Comparison of ENCODE assay signal across 16 mouse cellular contexts in genomic region chr6:101214734-101215435, GRCm38 (mm10).
A peak's percentile ranks its signal among the peaks of the same experiment; 100 is the strongest.
DNase-seq lines count a peak whose midpoint lies in the region; ATAC-seq and TF ChIP-seq lines count a peak whose summit lies in the region.
"Had no signal": no experiment of that assay in that cellular context is flagged by ENCODE, and none has a peak within 500 bp of the region (broad histone marks: within the 10 kb centered on the region; RNA-seq: fewer than 3 reads in every experiment).

No protein-coding gene starts in this region.

- ATAC-seq in forebrain, embryonic 15.5 days (replicated peaks), result no peak
- no peak for ATAC-seq in forebrain, embryonic 12.5 days (ENCODE audit: low FRiP score)
- ATAC-seq in liver, postnatal 0 days, result peak; percentile 26
- ATAC-seq in forebrain, embryonic 16.5 days, result peak; percentile 21; the same call in 1 of the 2 replicates
- ATAC-seq: activated CD4-positive, CD25-positive, alpha-beta regulatory T cell, adult 4 months had no signal

- peaks cover 52% of the 10 kb centered on the region for H3K4me1 ChIP-seq in forebrain, embryonic 15.5 days
- H3K4me1 ChIP-seq in forebrain, embryonic 12.5 days, result peaks cover 9% of the 10 kb centered on the region
- peaks cover 17% of the 10 kb centered on the region for H3K4me1 ChIP-seq in liver, postnatal 0 days (ENCODE audit: insufficient read depth)
- H3K4me1 ChIP-seq in forebrain, embryonic 16.5 days (replicated peaks; ENCODE audit: control insufficient read depth, insufficient read depth, low read length), result peaks cover 37% of the 10 kb centered on the region
- peaks cover 3% of the 10 kb centered on the region for H3K4me1 ChIP-seq in small intestine, adult 2 months (ENCODE audit: control insufficient read depth, insufficient read depth, insufficient read length, low read length)

- no peak overlapping the region for H3K4me2 ChIP-seq in forebrain, embryonic 15.5 days (replicated peaks)
- no peak overlapping the region for H3K4me2 ChIP-seq in forebrain, embryonic 12.5 days
- H3K4me2 ChIP-seq in liver, postnatal 0 days (ENCODE audit: low read depth, low read length), result no peak overlapping the region
- H3K4me2 ChIP-seq in forebrain, embryonic 16.5 days (ENCODE audit: low read length), result peak overlapping the region; percentile 35
- H3K4me2 ChIP-seq: hindbrain, embryonic 14.5 days; limb, embryonic 13.5 days; midbrain, embryonic 12.5 days had no signal

- H3K9ac ChIP-seq in forebrain, embryonic 15.5 days (replicated peaks), result no peak overlapping the region
- no peak overlapping the region for H3K9ac ChIP-seq in forebrain, embryonic 12.5 days
- no peak overlapping the region for H3K9ac ChIP-seq in liver, postnatal 0 days (replicated peaks)
- H3K9ac ChIP-seq in forebrain, embryonic 16.5 days (replicated peaks; ENCODE audit: low read depth, low read length), result no peak overlapping the region; the same call in 1 of the 2 replicates
- H3K9ac ChIP-seq: hindbrain, embryonic 14.5 days; limb, embryonic 13.5 days; midbrain, embryonic 12.5 days had no signal

- intact Hi-C loops in gastrocnemius, postnatal 36 days (cut with DNase I), result no loop called here

- WGBS in forebrain, embryonic 15.5 days, result 54% methylated on average over 8 of the region's 8 CpGs
- WGBS in forebrain, embryonic 12.5 days, result 78% methylated on average over 8 of the region's 8 CpGs
- WGBS in liver, postnatal 0 days (ENCODE audit: insufficient replicate concordance), result 66% methylated on average over 8 of the region's 8 CpGs
- WGBS in forebrain, embryonic 16.5 days, result 53% methylated on average over 8 of the region's 8 CpGs
- 23% methylated on average over 8 of the region's 8 CpGs for WGBS in small intestine, adult 2 months

- TF ChIP-seq CTCF in liver, postnatal 0 days (IDR thresholded peaks at IDR 0.05; ENCODE audit: low read depth), result no peak
- TF ChIP-seq CTCF in small intestine, adult 2 months (IDR thresholded peaks at IDR 0.05; ENCODE audit: extremely low read depth, insufficient read length, insufficient replicate concordance, low read depth, low read length), result no peak

- no peaks in the 10 kb centered on the region for H3K27me3 ChIP-seq in forebrain, embryonic 15.5 days
- no peaks in the 10 kb centered on the region; the same call in 1 of the 2 replicates for H3K27me3 ChIP-seq in forebrain, embryonic 12.5 days
- H3K27me3 ChIP-seq in liver, postnatal 0 days (ENCODE audit: insufficient read depth, low read length), result no peaks in the 10 kb centered on the region
- H3K27me3 ChIP-seq in forebrain, embryonic 16.5 days (replicated peaks; ENCODE audit: control insufficient read depth, insufficient read depth, low read length), result no peaks in the 10 kb centered on the region; the same call in 1 of the 2 replicates
- 0 out of 2 replicates have a peak, but pooled peaks cover 2% of the 10 kb centered on the region for H3K27me3 ChIP-seq in small intestine, adult 2 months (ENCODE audit: control insufficient read depth, insufficient read depth, low read length)
- H3K27me3 ChIP-seq: limb, embryonic 13.5 days; midbrain, embryonic 12.5 days had no signal

- peak overlapping the region; percentile 71 for H3K27ac ChIP-seq in forebrain, embryonic 15.5 days (replicated peaks)
- no peak overlapping the region for H3K27ac ChIP-seq in forebrain, embryonic 12.5 days
- H3K27ac ChIP-seq in liver, postnatal 0 days (ENCODE audit: low read depth), result no peak overlapping the region
- H3K27ac ChIP-seq in forebrain, embryonic 16.5 days (ENCODE audit: low read length), result peak overlapping the region; percentile 67
- peak overlapping the region; percentile 7; the same call in 1 of the 2 replicates for H3K27ac ChIP-seq in small intestine, adult 2 months (ENCODE audit: insufficient read depth, low read depth, low read length)
- H3K27ac ChIP-seq: hindbrain, embryonic 14.5 days; limb, embryonic 13.5 days; midbrain, embryonic 12.5 days had no signal

- H3K4me3 ChIP-seq in forebrain, embryonic 15.5 days, result no peak overlapping the region
- H3K4me3 ChIP-seq in forebrain, embryonic 12.5 days (replicated peaks), result no peak overlapping the region
- no peak overlapping the region for H3K4me3 ChIP-seq in liver, postnatal 0 days (ENCODE audit: low read depth, low read length)
- no peak overlapping the region for H3K4me3 ChIP-seq in forebrain, embryonic 16.5 days (replicated peaks; ENCODE audit: low read length)
- H3K4me3 ChIP-seq in small intestine, adult 2 months (ENCODE audit: low read depth, low read length), result no peak overlapping the region
- H3K4me3 ChIP-seq: limb, embryonic 13.5 days; midbrain, embryonic 12.5 days had no signal

- H3K36me3 ChIP-seq in forebrain, embryonic 15.5 days, result no peaks in the 10 kb centered on the region
- no peaks in the 10 kb centered on the region for H3K36me3 ChIP-seq in forebrain, embryonic 12.5 days (replicated peaks)
- H3K36me3 ChIP-seq in liver, postnatal 0 days (replicated peaks; ENCODE audit: insufficient read depth, low read length), result no peaks in the 10 kb centered on the region
- no peaks in the 10 kb centered on the region for H3K36me3 ChIP-seq in forebrain, embryonic 16.5 days (ENCODE audit: control insufficient read depth, insufficient read depth)
- H3K36me3 ChIP-seq in small intestine, adult 2 months (ENCODE audit: control insufficient read depth, insufficient read depth, low read length), result no peaks in the 10 kb centered on the region
- H3K36me3 ChIP-seq: limb, embryonic 13.5 days; midbrain, embryonic 12.5 days had no signal

- H3K9me3 ChIP-seq in forebrain, embryonic 15.5 days, result no peaks in the 10 kb centered on the region
- H3K9me3 ChIP-seq in forebrain, embryonic 12.5 days, result no peaks in the 10 kb centered on the region
- no peaks in the 10 kb centered on the region for H3K9me3 ChIP-seq in liver, postnatal 0 days (ENCODE audit: low read length)
- no peaks in the 10 kb centered on the region for H3K9me3 ChIP-seq in forebrain, embryonic 16.5 days (ENCODE audit: control insufficient read depth, low read length)
- H3K9me3 ChIP-seq: limb, embryonic 13.5 days; midbrain, embryonic 12.5 days had no signal

- TF ChIP-seq EP300 in liver, postnatal 0 days (IDR thresholded peaks at IDR 0.05; ENCODE audit: low read depth), result no peak

- TF ChIP-seq POLR2A in small intestine, adult 2 months (IDR thresholded peaks at IDR 0.05; ENCODE audit: low read depth, low read length), result no peak

- DNase-seq in liver, postnatal 0 days, result no peak
- DNase-seq in liver, result no peak
- DNase-seq in gastrocnemius, postnatal 36 days, result no peak
- DNase-seq: cerebellum, adult 11-12 months; cerebellum, postnatal 36 days; kidney, adult 18-20 months; kidney, postnatal 14 days; thymus, postnatal 4 days had no signal

Comparison
In these comparisons a context has a peak if more than half of its experiments do, and no peak if none do; other contexts are left out.
1. ATAC-seq: peak in liver, postnatal 0 days (single experiment) and forebrain, embryonic 16.5 days (single experiment); none in forebrain, embryonic 15.5 days (single experiment) and forebrain, embryonic 12.5 days (single experiment).
2. H3K27ac ChIP-seq: peak in forebrain, embryonic 15.5 days (single experiment), forebrain, embryonic 16.5 days (single experiment) and small intestine, adult 2 months (single experiment); none in forebrain, embryonic 12.5 days (single experiment) and liver, postnatal 0 days (single experiment).